Mouse (Mus musculus): ENCODE results near the gene Stk24. TPM values are rescaled to one million over a fixed set of nuclear protein-coding genes. Genes with fewer than 3 reads are reported as not detected.

The Stk24 gene
- total and polyA plus RNA-seq, 3 experiments: 62.5 to 79.3 TPM; not detected in 1

DNA sequence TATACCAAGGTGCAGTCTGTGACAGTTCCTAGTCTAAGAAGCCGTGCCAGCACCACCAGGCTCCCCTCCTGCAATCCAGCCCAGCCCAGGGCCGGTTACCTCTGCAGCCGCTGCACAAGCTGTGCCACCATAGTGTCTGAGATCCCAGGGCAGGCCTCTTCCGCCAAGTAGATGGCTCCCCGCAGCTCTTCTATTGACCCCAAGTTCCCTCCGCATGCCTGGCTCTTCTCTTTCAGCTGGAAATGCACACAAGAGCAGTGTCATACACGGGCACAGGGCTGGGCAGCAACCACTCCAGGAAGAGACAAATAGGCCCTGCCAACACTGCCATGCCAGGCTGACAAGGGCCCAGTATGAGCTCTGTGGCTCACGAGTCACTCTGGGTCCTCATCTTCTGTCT, 87.9 kb downstream of the Stk24 start:
- Histone ChIP-seq H3K79me2 (ENCODE audit: control insufficient read depth, insufficient read depth, low read length, poor library complexity) (no peaks in the 10 kb centered on the region), H3K4me1 (ENCODE audit: control insufficient read depth in 1 of 2, insufficient read depth in 2 of 2, low read length in 2 of 2) (no peaks in the 10 kb centered on the region)

DNA sequence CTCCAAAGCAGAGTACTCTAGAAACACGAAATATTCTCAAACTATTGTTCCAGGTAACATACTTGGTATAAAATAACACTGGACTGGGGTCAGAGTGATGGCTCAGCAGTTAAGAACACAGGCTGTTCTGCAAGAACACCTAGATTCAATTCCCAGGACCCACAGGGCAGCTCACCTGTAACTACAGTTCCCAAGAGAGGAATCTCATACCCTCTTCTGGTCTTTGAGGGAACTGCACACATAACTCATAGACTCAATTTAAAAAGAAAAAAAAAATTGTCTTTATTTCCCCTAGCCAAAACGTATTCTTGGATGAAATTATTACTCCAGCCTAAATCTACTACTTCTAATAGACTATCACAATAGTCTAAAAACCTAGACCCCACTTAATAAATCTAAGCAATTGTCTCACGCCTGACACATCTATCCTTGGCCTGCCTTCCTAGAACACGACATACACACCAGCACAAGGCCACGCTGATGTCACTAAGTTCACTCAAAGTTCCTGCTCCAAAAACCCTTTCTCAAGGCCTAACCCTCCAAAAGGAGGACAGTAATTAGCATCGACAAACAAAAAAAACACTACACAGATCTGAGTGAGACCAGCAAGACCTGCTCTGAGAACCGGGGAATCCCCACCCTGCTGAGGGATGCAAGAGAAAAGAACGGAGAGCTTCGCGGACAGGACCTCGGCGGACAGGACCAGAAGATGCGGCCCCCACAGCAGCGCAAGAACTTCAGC, 94.3 kb downstream of the Stk24 start:
- Histone ChIP-seq H3K4me3 (ENCODE audit: control insufficient read depth in 1 of 2, insufficient read depth in 1 of 2, low read depth in 2 of 2, low read length in 2 of 2) (no peak overlapping the region), H3K9me3 (replicated peaks; ENCODE audit: insufficient read depth, low read length) (no peaks in the 10 kb centered on the region), H3K36me3 (ENCODE audit: control insufficient read depth in 1 of 2, insufficient read depth in 2 of 2, low read length in 2 of 2) (peaks cover 2 to 8% of the 10 kb centered on the region in 2 experiments; a peak in 3 of 4 replicates), H3K79me2 (ENCODE audit: control insufficient read depth, insufficient read depth, low read length, poor library complexity) (no peaks in the 10 kb centered on the region), H3K9ac (ENCODE audit: control insufficient read depth, low read depth, low read length, poor library complexity, severe bottlenecking) (no peak overlapping the region), H3K4me1 (ENCODE audit: control insufficient read depth in 1 of 2, insufficient read depth in 2 of 2, low read length in 2 of 2) (no peaks in the 10 kb centered on the region), H3K27me3 (ENCODE audit: control insufficient read depth in 1 of 2, insufficient read depth in 2 of 2, low read length in 2 of 2) (no peaks in the 10 kb centered on the region), H3K27ac (ENCODE audit: control insufficient read depth, low read depth, low read length) (no peak overlapping the region)
- TF ChIP-seq CTCF (IDR thresholded peaks at IDR 0.05 in 2 of 3, conservative IDR thresholded peaks at IDR 0.05 in 1 of 3; ENCODE audit: control insufficient read depth in 1 of 3, insufficient read depth in 1 of 3, low read depth in 2 of 3, low read length in 3 of 3, poor library complexity in 1 of 3, severe bottlenecking in 1 of 3) (peak in 2 of 3 experiments; percentile 21 to 24; a peak in 3 of 6 replicates), SMC3 (IDR thresholded peaks at IDR 0.05; ENCODE audit: low read depth, low read length) (0 out of 2 replicates have a peak, but pooled peaks have one; percentile 6), MYC (IDR thresholded peaks at IDR 0.05; ENCODE audit: low read depth, low read length) (no peak), RCOR1 (IDR thresholded peaks at IDR 0.05; ENCODE audit: low read depth, low read length) (no peak), USF1 (IDR thresholded peaks at IDR 0.05; ENCODE audit: low read depth, low read length) (no peak), TCF12 (IDR thresholded peaks at IDR 0.05; ENCODE audit: low read depth, low read length) (no peak), ZNF384 (IDR thresholded peaks at IDR 0.05; ENCODE audit: low read depth, low read length) (peak; percentile 48; the same call in 1 of the 2 replicates)
- no peak for DNase-seq (ENCODE audit: low read depth, low spot score)

More for the DNA sequence above, 87.9 kb downstream of the Stk24 start:
- Histone ChIP-seq H3K9ac (ENCODE audit: control insufficient read depth, low read depth, low read length, poor library complexity, severe bottlenecking) (no peak overlapping the region), H3K27ac (ENCODE audit: control insufficient read depth, low read depth, low read length) (no peak overlapping the region), H3K9me3 (replicated peaks; ENCODE audit: insufficient read depth, low read length) (no peaks in the 10 kb centered on the region), H3K4me3 (ENCODE audit: control insufficient read depth in 1 of 2, insufficient read depth in 1 of 2, low read depth in 2 of 2, low read length in 2 of 2) (no peak overlapping the region), H3K27me3 (ENCODE audit: control insufficient read depth in 1 of 2, insufficient read depth in 2 of 2, low read length in 2 of 2) (no peaks in the 10 kb centered on the region), H3K36me3 (ENCODE audit: control insufficient read depth in 1 of 2, insufficient read depth in 2 of 2, low read length in 2 of 2) (peaks cover 2 to 10% of the 10 kb centered on the region in 2 experiments; a peak in 3 of 4 replicates)
- TF ChIP-seq CHD1 (IDR thresholded peaks at IDR 0.05; ENCODE audit: low read depth, low read length): no peak
- TF ChIP-seq USF1 (IDR thresholded peaks at IDR 0.05; ENCODE audit: low read depth, low read length): no peak
- no peak for TF ChIP-seq KAT2A (conservative IDR thresholded peaks at IDR 0.05; ENCODE audit: low read depth, low read length)
- TF ChIP-seq ELF1 (IDR thresholded peaks at IDR 0.05; ENCODE audit: low read depth, low read length): no peak
- TF ChIP-seq ZMIZ1 (IDR thresholded peaks at IDR 0.05; ENCODE audit: low read depth, low read length): no peak
- no peak for TF ChIP-seq MYB (IDR thresholded peaks at IDR 0.05; ENCODE audit: low read depth, low read length)
- TF ChIP-seq MYC (IDR thresholded peaks at IDR 0.05; ENCODE audit: low read depth, low read length): no peak
- TF ChIP-seq ZC3H11A (IDR thresholded peaks at IDR 0.05; ENCODE audit: low read depth, low read length): no peak
- TF ChIP-seq MAFK (IDR thresholded peaks at IDR 0.05; ENCODE audit: borderline replicate concordance, low read depth, low read length): no peak
- no peak for TF ChIP-seq HCFC1 (IDR thresholded peaks at IDR 0.05; ENCODE audit: low read depth, low read length)
- no peak for TF ChIP-seq ZNF384 (IDR thresholded peaks at IDR 0.05; ENCODE audit: low read depth, low read length)
- TF ChIP-seq SMC3 (IDR thresholded peaks at IDR 0.05; ENCODE audit: low read depth, low read length): no peak
- no peak for TF ChIP-seq MAZ (IDR thresholded peaks at IDR 0.05; ENCODE audit: low read depth, low read length)
- TF ChIP-seq RCOR1 (IDR thresholded peaks at IDR 0.05; ENCODE audit: low read depth, low read length): no peak
- no peak for TF ChIP-seq POLR2AphosphoS2 (IDR thresholded peaks at IDR 0.05; ENCODE audit: low read length)
- TF ChIP-seq GATA1 (IDR thresholded peaks at IDR 0.05; ENCODE audit: low read depth, low read length): no peak
- DNase-seq (ENCODE audit: low read depth, low spot score): no peak
